Mouse (Mus musculus) left cerebral cortex, adult 2 months (tissue): ENCODE data around the gene Cdc37l1. TPM values are rescaled to one million over a fixed set of nuclear protein-coding genes. Genes with fewer than 3 reads are reported as not detected.

Experiments used
- DNase-seq, 2 experiments: peaks; one replicate each; pipeline ENCODE4 v3.0.0; 2021 to 2022; ENCODE audit warnings: low spot score in 2 of 2, mixed read lengths in 1 of 2; ENCODE audit errors: extremely low spot score in 1 of 2
- H3K27ac ChIP-seq: fragments of 200-600 bp; 2 replicates; pipeline ENCODE4 v1.8.1; 2022
- H3K4me3 ChIP-seq: fragments of 200-600 bp; 2 replicates; pipeline ENCODE4 v1.8.1; 2022
- CTCF ChIP-seq: fragments of 200-600 bp; IDR thresholded peaks from 2 replicates; pipeline ENCODE4 v1.8.1; 2022; ENCODE audit warnings: antibody characterized with exemption, mild to moderate bottlenecking, moderate library complexity
- intact Hi-C: fragments of 180-260 bp; cut with DNase I; formaldehyde crosslinking; loops from one replicate; pipeline ENCODE4 v1.15.1; 2025
- total RNA-seq, 2 experiments: library from RNA; stranded (reverse); gene quantifications; 2 replicates each; pipeline ENCODE4 v1.2.3; 2021

Cdc37l1 gene
- total RNA-seq, 2 experiments from 2014 or later = 106 to 110 TPM

DNA sequence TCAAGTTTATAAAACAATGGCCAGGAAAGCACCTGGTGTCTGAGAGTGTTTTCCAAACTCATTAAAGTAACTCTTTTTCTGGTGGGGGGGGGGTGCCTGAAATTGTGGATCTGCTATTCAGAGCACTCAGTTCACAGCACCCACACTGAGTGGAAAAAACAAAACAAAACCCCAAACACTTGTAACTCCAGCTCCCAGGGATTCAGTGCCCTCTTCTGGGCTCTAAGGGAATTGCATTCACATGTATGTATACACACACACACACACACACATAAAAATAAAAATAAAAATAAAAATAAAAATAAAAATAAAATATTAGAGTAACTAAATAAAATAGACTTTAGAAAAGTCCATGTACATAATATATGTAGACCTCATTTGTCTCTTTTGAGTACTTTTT lies 49.2 kb downstream of the Cdc37l1 start:
- no peak overlapping the region for H3K27ac ChIP-seq
- no peak overlapping the region for H3K4me3 ChIP-seq
- no peak for DNase-seq
- intact Hi-C loops = no loop called here
- peak; percentile 5 for TF ChIP-seq CTCF

DNA sequence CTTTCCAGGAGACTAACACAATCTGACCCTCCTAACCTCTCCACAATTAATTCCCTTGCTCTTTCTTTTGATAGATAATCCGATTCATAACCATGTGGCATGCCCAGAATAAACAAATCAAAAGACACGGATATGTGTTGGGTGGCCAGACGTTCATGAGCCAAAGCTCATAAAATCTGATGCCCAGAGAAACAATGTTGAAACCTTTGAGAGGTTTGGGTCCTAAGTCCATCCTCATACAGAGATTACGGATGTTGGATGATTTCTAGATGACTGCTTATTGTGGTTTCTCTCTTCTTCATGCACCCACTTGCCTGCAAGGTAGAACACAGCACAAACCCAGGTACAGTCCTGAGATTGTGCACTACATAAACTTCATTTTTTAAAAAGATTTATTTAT lies 50.1 kb downstream of the Cdc37l1 start:
- no peak for TF ChIP-seq CTCF
- H3K4me3 ChIP-seq = no peak overlapping the region
- DNase-seq = no peak
- intact Hi-C loops = no loop called here
- no peak overlapping the region for H3K27ac ChIP-seq

DNA sequence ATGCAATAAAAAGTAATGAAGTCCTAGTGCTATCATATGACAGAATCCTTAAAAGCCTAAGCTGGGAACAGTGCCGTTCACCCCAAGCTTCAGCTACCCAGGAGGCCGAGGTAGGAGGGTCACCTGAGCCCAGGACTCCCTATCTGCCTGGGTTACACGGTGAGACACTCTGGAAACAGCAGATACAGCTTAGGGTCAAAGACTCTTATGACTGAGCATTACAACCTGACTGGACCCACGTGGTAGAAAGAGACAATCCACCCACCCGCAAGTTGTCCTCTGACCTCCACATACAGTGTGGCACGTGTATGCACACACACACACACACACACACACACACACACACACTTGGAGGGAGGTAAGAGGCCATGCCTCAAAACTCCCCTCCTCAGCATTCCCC lies 52.0 kb downstream of the Cdc37l1 start:
- intact Hi-C loops = no loop called here
- no peak for TF ChIP-seq CTCF

GRCm38 (mm10) chr19:29042647-29043046 lies 52.5 kb downstream of the Cdc37l1 start:
- no peak for DNase-seq
- intact Hi-C loops = no loop called here
- no peak overlapping the region for H3K4me3 ChIP-seq
- H3K27ac ChIP-seq = no peak overlapping the region
- TF ChIP-seq CTCF = no peak

More for the DNA sequence above, 52.0 kb downstream of the Cdc37l1 start:
- Histone ChIP-seq H3K27ac (no peak overlapping the region), H3K4me3 (no peak overlapping the region)
- no peak for DNase-seq

GRCm38 (mm10) chr19:29044353-29044768 lies 54.2 kb downstream of the Cdc37l1 start:
- no peak for DNase-seq
- Histone ChIP-seq H3K4me3 (no peak overlapping the region; the same call in 1 of the 2 replicates), H3K27ac (no peak overlapping the region)
- intact Hi-C loops = no loop called here
- no peak for TF ChIP-seq CTCF

DNA sequence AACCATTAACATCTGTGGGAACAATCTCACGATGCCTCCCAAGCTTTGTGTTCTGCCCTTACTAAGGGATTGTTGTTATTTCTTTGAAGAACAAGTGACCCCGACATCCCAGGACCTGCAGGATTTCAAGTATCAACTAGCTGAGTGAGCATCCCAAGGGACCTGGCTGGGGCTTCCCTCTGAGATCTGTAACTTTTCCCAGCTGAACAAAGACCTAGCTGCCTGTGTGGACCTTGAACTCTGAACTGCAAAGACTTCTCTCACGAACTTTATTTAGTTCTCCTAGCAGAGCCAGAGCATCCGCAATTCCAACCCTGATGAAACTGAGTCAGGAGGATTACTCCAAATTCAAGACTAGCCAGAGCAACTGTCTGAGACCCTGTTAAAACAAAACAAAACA lies 55.2 kb downstream of the Cdc37l1 start:
- DNase-seq = no peak
- no peak for TF ChIP-seq CTCF
- intact Hi-C loops = loop anchor here (5.0 kb wide), 1 partner anchor 207 kb away; the partner anchor contains the start of gene Jak2

DNA sequence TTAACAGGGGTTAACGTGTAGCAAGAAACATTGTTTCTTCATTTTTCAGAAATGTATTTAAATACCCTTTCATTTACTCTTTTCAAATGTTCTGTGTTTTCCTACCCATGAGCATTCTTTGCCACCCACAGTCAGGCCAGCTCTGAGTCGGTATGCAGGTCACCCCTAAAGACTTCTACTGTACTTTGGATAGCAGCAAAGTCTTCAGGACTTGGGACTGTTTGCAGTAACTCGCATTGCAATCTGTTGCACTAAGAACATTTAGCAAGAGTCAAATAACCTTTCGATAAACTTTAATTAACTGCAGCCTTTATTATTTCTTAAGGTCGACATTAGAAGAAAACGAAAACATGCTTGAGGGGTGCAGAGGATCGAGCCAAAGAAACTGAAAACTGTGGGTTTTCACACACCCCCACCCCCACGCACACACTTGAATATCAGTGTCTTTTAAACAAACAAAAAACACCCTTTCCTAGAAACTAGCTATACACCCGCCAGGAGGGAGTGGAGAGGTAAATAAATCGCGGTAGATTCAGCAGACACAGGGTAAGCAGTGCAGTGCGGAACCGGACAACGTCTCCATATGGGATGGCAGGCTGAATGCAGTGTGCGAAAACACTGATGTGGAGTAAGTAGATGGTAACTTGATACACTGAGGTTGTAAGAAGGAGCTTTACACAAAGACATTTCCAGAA lies 56.0 kb downstream of the Cdc37l1 start:
- no peak for DNase-seq
- intact Hi-C loops = loop anchor here (5.0 kb wide), 1 partner anchor 206 kb away; the partner anchor contains the start of gene Jak2
- no peak for TF ChIP-seq CTCF
- Histone ChIP-seq H3K4me3 (peak overlapping the region; percentile 98), H3K27ac (peak overlapping the region; percentile 94)

More for the DNA sequence above, 55.2 kb downstream of the Cdc37l1 start:
- H3K27ac ChIP-seq = no peak overlapping the region
- H3K4me3 ChIP-seq = no peak overlapping the region

DNA sequence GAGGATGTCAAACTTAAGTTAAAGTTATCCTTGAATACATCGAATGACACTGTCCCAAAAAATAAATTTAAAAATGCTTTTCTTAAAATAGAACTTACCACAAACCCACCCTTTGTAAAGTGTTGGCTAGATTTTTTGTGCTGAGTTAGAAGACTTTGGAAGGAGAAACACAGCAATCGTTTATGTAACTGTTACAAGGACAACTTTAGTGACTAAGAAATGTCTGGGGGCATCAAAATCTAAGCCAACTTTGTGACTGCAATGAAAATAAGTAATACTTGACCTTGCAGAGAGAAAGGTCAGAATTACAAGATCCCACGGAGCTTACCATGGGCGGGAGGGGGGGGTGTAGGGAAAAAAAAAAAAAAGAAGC lies 56.8 kb downstream of the Cdc37l1 start:
- intact Hi-C loops = loop anchor here (5.0 kb wide), 1 partner anchor 205 kb away; the partner anchor contains the start of gene Jak2
- peak overlapping the region; percentile 94 for H3K27ac ChIP-seq
- TF ChIP-seq CTCF = no peak
- DNase-seq = no peak
- peak overlapping the region; percentile 98 for H3K4me3 ChIP-seq

GRCm38 (mm10) chr19:29047334-29048170 lies 57.4 kb downstream of the Cdc37l1 start, which contains the start of gene Ak3:
TSS of gene Ak3 (minus strand) at chr19:29047961.
- DNase-seq = peak; percentile 72 to 79
- Histone ChIP-seq H3K4me3 (peak within 1 kb of the TSS; percentile 98), H3K27ac (peak within 1 kb of the TSS; percentile 94)
- TF ChIP-seq CTCF = peak; percentile 48
- intact Hi-C loops = loop anchor here (1.0 to 5.0 kb wide), 2 partner anchors 57 to 205 kb away; partner anchors contain the start of genes Cdc37l1 and Jak2

DNA sequence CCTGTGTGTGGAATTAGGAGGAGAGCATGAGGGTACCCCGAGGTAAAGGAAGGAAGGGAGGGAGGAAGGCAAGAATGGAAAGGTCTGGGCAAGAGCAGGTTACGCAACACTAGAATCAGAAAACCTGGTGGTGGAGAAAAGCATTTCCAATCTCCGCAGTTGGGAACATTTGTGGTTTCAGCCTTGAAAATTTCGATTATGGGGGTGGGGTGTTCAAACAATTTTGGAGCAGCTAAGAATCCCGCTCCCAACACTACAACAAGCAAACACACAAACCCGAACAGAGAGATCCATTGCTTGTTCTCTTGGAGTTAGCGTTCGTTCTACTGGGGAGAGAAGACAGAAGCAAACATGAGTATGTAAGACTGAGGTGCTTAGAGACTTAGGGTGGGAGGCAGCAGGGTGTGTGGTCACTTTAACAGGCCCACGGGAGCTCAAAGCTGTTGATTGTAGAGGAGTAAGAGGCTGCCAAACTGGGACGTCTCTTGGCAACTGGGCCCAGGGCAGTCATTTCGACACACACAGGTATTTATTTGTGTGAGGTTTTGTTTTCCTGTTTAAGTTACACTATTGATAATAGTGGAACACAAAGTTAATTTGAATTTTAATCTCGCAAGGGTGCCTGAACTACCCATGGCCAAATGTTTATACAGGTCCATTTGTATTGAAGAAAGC lies 59.4 kb downstream of the Cdc37l1 start:
- intact Hi-C loops = loop anchor here (5.0 kb wide), 1 partner anchor 203 kb away; the partner anchor contains the start of gene Jak2

GRCm38 (mm10) chr19:29050186-29050980 lies 60.2 kb downstream of the Cdc37l1 start:
- no peak overlapping the region for H3K4me3 ChIP-seq
- H3K27ac ChIP-seq = no peak overlapping the region
- intact Hi-C loops = no loop called here
- TF ChIP-seq CTCF = no peak
- no peak for DNase-seq

More for the DNA sequence above, 59.4 kb downstream of the Cdc37l1 start:
- Histone ChIP-seq H3K27ac (no peak overlapping the region), H3K4me3 (no peak overlapping the region)
- no peak for DNase-seq
- TF ChIP-seq CTCF = no peak; the same call in 1 of the 2 replicates
